Mouse (Mus musculus): ENCODE results near the gene Ntrk2. TPM values are rescaled to one million over a fixed set of nuclear protein-coding genes. Genes with fewer than 3 reads are reported as not detected.

The Ntrk2 gene
- polyA plus RNA-seq, 1 experiment, result not detected

GRCm38 (mm10) chr13:59146616-59147015, 340.2 kb downstream of the Ntrk2 start:
- Histone ChIP-seq H3K4me1 (ENCODE audit: control insufficient read depth, insufficient read depth, low read length) (no peaks in the 10 kb centered on the region), H3K27ac (ENCODE audit: control insufficient read depth, insufficient read depth, low read depth, low read length, poor library complexity) (no peak overlapping the region), H3K4me3 (replicated peaks; ENCODE audit: control insufficient read depth, low read depth, low read length) (no peak overlapping the region)
- TF ChIP-seq CTCF (IDR thresholded peaks at IDR 0.05; ENCODE audit: control insufficient read depth, insufficient read depth, low read length) (no peak), POLR2A (IDR thresholded peaks at IDR 0.05; ENCODE audit: borderline replicate concordance, control insufficient read depth, low read depth, low read length) (no peak)
- 80% methylated on average over 7 of the region's 7 CpGs for WGBS

GRCm38 (mm10) chr13:59147976-59148375, 341.6 kb downstream of the Ntrk2 start:
- TF ChIP-seq CTCF (IDR thresholded peaks at IDR 0.05; ENCODE audit: control insufficient read depth, insufficient read depth, low read length), result no peak
- TF ChIP-seq POLR2A (IDR thresholded peaks at IDR 0.05; ENCODE audit: borderline replicate concordance, control insufficient read depth, low read depth, low read length), result no peak
- Histone ChIP-seq H3K4me1 (ENCODE audit: control insufficient read depth, insufficient read depth, low read length) (no peaks in the 10 kb centered on the region), H3K4me3 (replicated peaks; ENCODE audit: control insufficient read depth, low read depth, low read length) (no peak overlapping the region), H3K27ac (ENCODE audit: control insufficient read depth, insufficient read depth, low read depth, low read length, poor library complexity) (no peak overlapping the region)
- 79% methylated on average over 4 of the region's 4 CpGs for WGBS

GRCm38 (mm10) chr13:59148793-59149192, 342.4 kb downstream of the Ntrk2 start:
- 75% methylated on average over 10 of the region's 10 CpGs for whole genome bisulfite sequencing
- no peak for TF ChIP-seq CTCF (IDR thresholded peaks at IDR 0.05; ENCODE audit: control insufficient read depth, insufficient read depth, low read length)
- TF ChIP-seq POLR2A (IDR thresholded peaks at IDR 0.05; ENCODE audit: borderline replicate concordance, control insufficient read depth, low read depth, low read length), result no peak
- no peaks in the 10 kb centered on the region for H3K4me1 ChIP-seq (ENCODE audit: control insufficient read depth, insufficient read depth, low read length)
- H3K4me3 ChIP-seq (replicated peaks; ENCODE audit: control insufficient read depth, low read depth, low read length), result no peak overlapping the region
- H3K27ac ChIP-seq (ENCODE audit: control insufficient read depth, insufficient read depth, low read depth, low read length, poor library complexity), result no peak overlapping the region

GRCm38 (mm10) chr13:59164015-59164414, 357.6 kb downstream of the Ntrk2 start:
- H3K4me3 ChIP-seq (replicated peaks; ENCODE audit: control insufficient read depth, low read depth, low read length), result no peak overlapping the region
- no peak overlapping the region for H3K27ac ChIP-seq (ENCODE audit: control insufficient read depth, insufficient read depth, low read depth, low read length, poor library complexity)
- no peak for TF ChIP-seq POLR2A (IDR thresholded peaks at IDR 0.05; ENCODE audit: borderline replicate concordance, control insufficient read depth, low read depth, low read length)
- no peak for TF ChIP-seq CTCF (IDR thresholded peaks at IDR 0.05; ENCODE audit: control insufficient read depth, insufficient read depth, low read length)
- WGBS, result 46% methylated on average over 8 of the region's 8 CpGs
- H3K4me1 ChIP-seq (ENCODE audit: control insufficient read depth, insufficient read depth, low read length), result no peaks in the 10 kb centered on the region; the same call in 1 of the 2 replicates

GRCm38 (mm10) chr13:59173840-59174239, 367.5 kb downstream of the Ntrk2 start:
- TF ChIP-seq POLR2A (IDR thresholded peaks at IDR 0.05; ENCODE audit: borderline replicate concordance, control insufficient read depth, low read depth, low read length), result no peak
- no peak for TF ChIP-seq CTCF (IDR thresholded peaks at IDR 0.05; ENCODE audit: control insufficient read depth, insufficient read depth, low read length)
- 78% methylated on average over 8 of the region's 8 CpGs for WGBS

GRCm38 (mm10) chr13:59176021-59176420, 369.7 kb downstream of the Ntrk2 start:
- 79% methylated on average over 3 of the region's 3 CpGs for WGBS
- Histone ChIP-seq H3K4me1 (ENCODE audit: control insufficient read depth, insufficient read depth, low read length) (no peaks in the 10 kb centered on the region), H3K4me3 (replicated peaks; ENCODE audit: control insufficient read depth, low read depth, low read length) (no peak overlapping the region), H3K27ac (ENCODE audit: control insufficient read depth, insufficient read depth, low read depth, low read length, poor library complexity) (no peak overlapping the region)
- TF ChIP-seq CTCF (IDR thresholded peaks at IDR 0.05; ENCODE audit: control insufficient read depth, insufficient read depth, low read length) (no peak), POLR2A (IDR thresholded peaks at IDR 0.05; ENCODE audit: borderline replicate concordance, control insufficient read depth, low read depth, low read length) (no peak)

More at GRCm38 (mm10) chr13:59173840-59174239, 367.5 kb downstream of the Ntrk2 start:
- Histone ChIP-seq H3K4me3 (replicated peaks; ENCODE audit: control insufficient read depth, low read depth, low read length) (no peak overlapping the region), H3K4me1 (ENCODE audit: control insufficient read depth, insufficient read depth, low read length) (no peaks in the 10 kb centered on the region), H3K27ac (ENCODE audit: control insufficient read depth, insufficient read depth, low read depth, low read length, poor library complexity) (no peak overlapping the region)

- WGBS, result 72% methylated on average over 9 of the region's 9 CpGs
- Histone ChIP-seq H3K4me1 (ENCODE audit: control insufficient read depth, insufficient read depth, low read length) (no peaks in the 10 kb centered on the region), H3K4me3 (replicated peaks; ENCODE audit: control insufficient read depth, low read depth, low read length) (no peak overlapping the region), H3K27ac (ENCODE audit: control insufficient read depth, insufficient read depth, low read depth, low read length, poor library complexity) (no peak overlapping the region)
- TF ChIP-seq POLR2A (IDR thresholded peaks at IDR 0.05; ENCODE audit: borderline replicate concordance, control insufficient read depth, low read depth, low read length) (no peak), CTCF (IDR thresholded peaks at IDR 0.05; ENCODE audit: control insufficient read depth, insufficient read depth, low read length) (no peak)
These were observed 370.1 kb downstream of the Ntrk2 start for GRCm38 (mm10) chr13:59176485-59176884.

GRCm38 (mm10) chr13:59177003-59177402, 370.6 kb downstream of the Ntrk2 start:
- no peak overlapping the region for H3K4me3 ChIP-seq (replicated peaks; ENCODE audit: control insufficient read depth, low read depth, low read length)
- no peaks in the 10 kb centered on the region for H3K4me1 ChIP-seq (ENCODE audit: control insufficient read depth, insufficient read depth, low read length)
- TF ChIP-seq POLR2A (IDR thresholded peaks at IDR 0.05; ENCODE audit: borderline replicate concordance, control insufficient read depth, low read depth, low read length), result no peak
- no peak for TF ChIP-seq CTCF (IDR thresholded peaks at IDR 0.05; ENCODE audit: control insufficient read depth, insufficient read depth, low read length)
- WGBS, result 63% methylated on average over 9 of the region's 9 CpGs
- no peak overlapping the region for H3K27ac ChIP-seq (ENCODE audit: control insufficient read depth, insufficient read depth, low read depth, low read length, poor library complexity)

- Histone ChIP-seq H3K4me3 (replicated peaks; ENCODE audit: control insufficient read depth, low read depth, low read length) (no peak overlapping the region), H3K27ac (ENCODE audit: control insufficient read depth, insufficient read depth, low read depth, low read length, poor library complexity) (no peak overlapping the region), H3K4me1 (ENCODE audit: control insufficient read depth, insufficient read depth, low read length) (no peaks in the 10 kb centered on the region)
- 85% methylated on average over 4 of the region's 4 CpGs for WGBS
- TF ChIP-seq POLR2A (IDR thresholded peaks at IDR 0.05; ENCODE audit: borderline replicate concordance, control insufficient read depth, low read depth, low read length) (no peak), CTCF (IDR thresholded peaks at IDR 0.05; ENCODE audit: control insufficient read depth, insufficient read depth, low read length) (no peak)
These were observed 373.6 kb downstream of the Ntrk2 start for GRCm38 (mm10) chr13:59179986-59180385.
